Mouse (Mus musculus) limb, embryonic 15.5 days (tissue): Measurements from ENCODE around the gene Coro1b. TPM values are rescaled to one million over a fixed set of nuclear protein-coding genes. Genes with fewer than 3 reads are reported as not detected.
A peak's percentile ranks its signal among the peaks of the same experiment; 100 is the strongest.
"Not testable (repeated sequence)": the region's sequence is repeated elsewhere in the genome, so short reads cannot be mapped to it uniquely, and the experiment has no call there.

Experiments
- ATAC-seq: fragments of 200-750 bp; cut with Nextera tagmentation; 2 replicates; pipeline ENCODE4 v1.8.0; 2017; ENCODE audit warnings: low read depth, moderate TSS enrichment; ENCODE audit not compliant: insufficient number of reproducible peaks, low FRiP score, low TSS enrichment
- H3K27ac ChIP-seq: fragments of 300-500 bp; sonication (generic); 2 replicates; pipeline ENCODE4 v1.5.1; 2015; ENCODE audit warnings: moderate library complexity, mild to moderate bottlenecking, inconsistent platforms
- H3K27me3 ChIP-seq: fragments of 300-500 bp; sonication (generic); 2 replicates; pipeline ENCODE4 v1.6.1; 2015; ENCODE audit warnings: inconsistent platforms
- H3K36me3 ChIP-seq: fragments of 300-500 bp; sonication (generic); 2 replicates; pipeline ENCODE4 v1.6.1; 2015; ENCODE audit warnings: inconsistent platforms
- H3K4me1 ChIP-seq: fragments of 300-500 bp; sonication (generic); 2 replicates; pipeline ENCODE4 v1.6.1; 2015; ENCODE audit warnings: inconsistent platforms
- H3K4me2 ChIP-seq: fragments of 300-500 bp; sonication (generic); 2 replicates; pipeline ENCODE4 v1.6.1; 2015; ENCODE audit warnings: mild to moderate bottlenecking, inconsistent platforms
- H3K4me3 ChIP-seq: fragments of 300-500 bp; sonication (generic); 2 replicates; pipeline ENCODE4 v1.5.1; 2015; ENCODE audit warnings: mild to moderate bottlenecking, inconsistent platforms
- H3K9ac ChIP-seq: fragments of 300-500 bp; sonication (generic); 2 replicates; pipeline ENCODE4 v1.6.1; 2015; ENCODE audit warnings: inconsistent platforms
- H3K9me3 ChIP-seq: fragments of 300-500 bp; sonication (generic); 2 replicates; pipeline ENCODE4 v1.6.1; 2016; ENCODE audit warnings: inconsistent platforms
- WGBS: fragments of 180-500 bp; shearing (Covaris S2); methylation state at CpG from one replicate; pipeline ENCODE4 v1.1.7; 2015; 5-methylcytosine and 5-hydroxymethylcytosine counted together
- polyA plus RNA-seq: library from polyadenylated mRNA; unstranded; fragments of >200 nt; fragmentation: Nextera tagmentation; extraction: Ambion mirVana; gene quantifications from 2 replicates; pipeline ENCODE4 v1.2.1, GENCODE M21; 2015

Coro1b gene
- polyA plus RNA-seq, 1 experiment from 2014 or later: 169 TPM

GRCm38 (mm10) chr19:4121896-4122295 lies 26.5 kb upstream of the Coro1b start:
- H3K27ac ChIP-seq, H3K9ac ChIP-seq, H3K27me3 ChIP-seq, H3K4me2 ChIP-seq, ATAC-seq, H3K9me3 ChIP-seq: not testable (repeated sequence)
- peaks cover 17% of the 10 kb centered on the region for H3K4me1 ChIP-seq
- H3K36me3 ChIP-seq: peaks cover 12% of the 10 kb centered on the region
- 59% methylated on average over 6 of the region's 6 CpGs for WGBS
- peak overlapping the region; percentile 46; the same call in 1 of the 2 replicates for H3K4me3 ChIP-seq

- no peaks in the 10 kb centered on the region for H3K9me3 ChIP-seq
- H3K27me3 ChIP-seq: no peaks in the 10 kb centered on the region
- no peak overlapping the region for H3K4me3 ChIP-seq
- peaks cover 23% of the 10 kb centered on the region for H3K4me1 ChIP-seq
- no peak for ATAC-seq
- H3K4me2 ChIP-seq: no peak overlapping the region
- no peak overlapping the region for H3K27ac ChIP-seq
- no peak overlapping the region for H3K9ac ChIP-seq
- H3K36me3 ChIP-seq: peaks cover 7% of the 10 kb centered on the region
- WGBS: 84% methylated on average over 7 of the region's 7 CpGs
Measured at GRCm38 (mm10) chr19:4122411-4123370, 25.7 kb upstream of the Coro1b start.

GRCm38 (mm10) chr19:4124432-4124831 lies 24.0 kb upstream of the Coro1b start:
- 0 out of 2 replicates have a peak overlapping the region, but pooled peaks have one; percentile 73 for H3K27ac ChIP-seq
- no peaks in the 10 kb centered on the region for H3K9me3 ChIP-seq
- no peaks in the 10 kb centered on the region for H3K27me3 ChIP-seq
- no peak for ATAC-seq
- H3K4me2 ChIP-seq: no peak overlapping the region
- H3K4me3 ChIP-seq: no peak overlapping the region
- no peak overlapping the region for H3K9ac ChIP-seq
- WGBS: 75% methylated on average over 4 of the region's 4 CpGs
- H3K36me3 ChIP-seq: peaks cover 18% of the 10 kb centered on the region
- peaks cover 24% of the 10 kb centered on the region for H3K4me1 ChIP-seq

GRCm38 (mm10) chr19:4125268-4125667 lies 23.2 kb upstream of the Coro1b start:
- ATAC-seq: peak; percentile 38
- H3K9me3 ChIP-seq, H3K27me3 ChIP-seq, H3K9ac ChIP-seq: not testable (repeated sequence)
- Histone ChIP-seq H3K27ac (peak overlapping the region; percentile 73), H3K4me2 (peak overlapping the region; percentile 66), H3K4me1 (peaks cover 21% of the 10 kb centered on the region), H3K4me3 (peak overlapping the region; percentile 81), H3K36me3 (peaks cover 26% of the 10 kb centered on the region)
- WGBS: 5% methylated on average over 4 of the region's 4 CpGs

GRCm38 (mm10) chr19:4125741-4126696 lies 22.4 kb upstream of the Coro1b start, which contains the start of gene Aip:
Gene Aip, minus strand, starts transcription at chr19:4125858.
- peak within 1 kb of the TSS; percentile 75 for H3K27ac ChIP-seq
- H3K4me1 ChIP-seq: peaks cover 13% of the 10 kb centered on the region
- WGBS: under 1% methylated on average over 62 of the region's 64 CpGs
- H3K4me3 ChIP-seq: peak within 1 kb of the TSS; percentile 81
- H3K36me3 ChIP-seq: peaks cover 31% of the 10 kb centered on the region
- H3K27me3 ChIP-seq: no peaks in the 10 kb centered on the region
- peak within 1 kb of the TSS; percentile 66 for H3K4me2 ChIP-seq
- peak within 1 kb of the TSS; percentile 79 for H3K9ac ChIP-seq
- peak; percentile 95 for ATAC-seq
- no peaks in the 10 kb centered on the region for H3K9me3 ChIP-seq

- no peak for ATAC-seq
- peaks cover 40% of the 10 kb centered on the region for H3K36me3 ChIP-seq
- peak overlapping the region; percentile 75; the same call in 1 of the 2 replicates for H3K27ac ChIP-seq
- H3K9me3 ChIP-seq: no peaks in the 10 kb centered on the region
- no peaks in the 10 kb centered on the region for H3K27me3 ChIP-seq
- 36% methylated on average over 7 of the region's 7 CpGs for whole genome bisulfite sequencing
- peak overlapping the region; percentile 81 for H3K4me3 ChIP-seq
- H3K4me1 ChIP-seq: peaks cover 13% of the 10 kb centered on the region
- H3K9ac ChIP-seq: peak overlapping the region; percentile 79
- H3K4me2 ChIP-seq: peak overlapping the region; percentile 66
Measured at GRCm38 (mm10) chr19:4126759-4127495, 21.5 kb upstream of the Coro1b start.

GRCm38 (mm10) chr19:4129462-4129861 lies 19.0 kb upstream of the Coro1b start:
- ATAC-seq: no peak
- Histone ChIP-seq H3K4me2 (no peak overlapping the region), H3K36me3 (peaks cover 56% of the 10 kb centered on the region), H3K27ac (no peak overlapping the region), H3K4me3 (no peak overlapping the region), H3K4me1 (peaks cover 13% of the 10 kb centered on the region), H3K27me3 (no peaks in the 10 kb centered on the region), H3K9me3 (no peaks in the 10 kb centered on the region), H3K9ac (no peak overlapping the region)
- WGBS: 90% methylated on average over 7 of the region's 7 CpGs

GRCm38 (mm10) chr19:4130106-4130505 lies 18.3 kb upstream of the Coro1b start:
- no peaks in the 10 kb centered on the region for H3K9me3 ChIP-seq
- H3K4me3 ChIP-seq: no peak overlapping the region
- H3K36me3 ChIP-seq: peaks cover 56% of the 10 kb centered on the region

GRCm38 (mm10) chr19:4131075-4131474 lies 17.3 kb upstream of the Coro1b start:
- no peak overlapping the region for H3K4me2 ChIP-seq
- no peak for ATAC-seq
- no peak overlapping the region for H3K4me3 ChIP-seq
- no peaks in the 10 kb centered on the region for H3K27me3 ChIP-seq
- H3K9ac ChIP-seq: no peak overlapping the region
- H3K9me3 ChIP-seq: no peaks in the 10 kb centered on the region
- 86% methylated on average over 5 of the region's 5 CpGs for WGBS
- no peak overlapping the region for H3K27ac ChIP-seq
- peaks cover 13% of the 10 kb centered on the region for H3K4me1 ChIP-seq
- H3K36me3 ChIP-seq: peaks cover 56% of the 10 kb centered on the region

More at GRCm38 (mm10) chr19:4130106-4130505, 18.3 kb upstream of the Coro1b start:
- 86% methylated on average over 4 of the region's 4 CpGs for WGBS
- Histone ChIP-seq H3K4me2 (no peak overlapping the region), H3K27ac (no peak overlapping the region), H3K4me1 (peaks cover 13% of the 10 kb centered on the region), H3K9ac (no peak overlapping the region), H3K27me3 (no peaks in the 10 kb centered on the region)
- no peak for ATAC-seq

GRCm38 (mm10) chr19:4131768-4132167 lies 16.7 kb upstream of the Coro1b start:
- ATAC-seq: no peak
- 88% methylated on average over 2 of the region's 2 CpGs for WGBS

GRCm38 (mm10) chr19:4134354-4134753 lies 14.1 kb upstream of the Coro1b start:
- H3K9me3 ChIP-seq: no peaks in the 10 kb centered on the region
- H3K36me3 ChIP-seq: peaks cover 38% of the 10 kb centered on the region
- H3K27me3 ChIP-seq: no peaks in the 10 kb centered on the region
- no peak overlapping the region for H3K9ac ChIP-seq
- no peak for ATAC-seq
- H3K27ac ChIP-seq: no peak overlapping the region
- no peaks in the 10 kb centered on the region for H3K4me1 ChIP-seq
- no peak overlapping the region for H3K4me3 ChIP-seq
- WGBS: 83% methylated on average over 4 of the region's 4 CpGs
- no peak overlapping the region for H3K4me2 ChIP-seq

More at GRCm38 (mm10) chr19:4131768-4132167, 16.7 kb upstream of the Coro1b start:
- H3K4me1 ChIP-seq: peaks cover 9% of the 10 kb centered on the region
- no peak overlapping the region for H3K4me2 ChIP-seq
- H3K9ac ChIP-seq: no peak overlapping the region
- H3K4me3 ChIP-seq: no peak overlapping the region
- peaks cover 56% of the 10 kb centered on the region for H3K36me3 ChIP-seq
- no peaks in the 10 kb centered on the region for H3K27me3 ChIP-seq
- no peaks in the 10 kb centered on the region for H3K9me3 ChIP-seq
- no peak overlapping the region for H3K27ac ChIP-seq
